Mouse (Mus musculus) midbrain, embryonic 12.5 days (tissue): ENCODE results near the gene Nkx6-2. TPM values are rescaled to one million over a fixed set of nuclear protein-coding genes. Genes with fewer than 3 reads are reported as not detected.

Experiments used
- ATAC-seq: fragments of 200-750 bp; cut with Nextera tagmentation; 2 replicates; pipeline ENCODE4 v1.8.0; 2017; ENCODE audit warnings: low read depth, moderate TSS enrichment, moderate library complexity; ENCODE audit not compliant: low FRiP score
- H3K27ac ChIP-seq: fragments of 300-500 bp; sonication (generic); replicated peaks from 2 replicates; pipeline ENCODE4 v1.5.1; 2016; ENCODE audit warnings: mild to moderate bottlenecking
- H3K27me3 ChIP-seq: fragments of 300-500 bp; sonication (generic); 2 replicates; pipeline ENCODE4 v1.6.1; 2016; ENCODE audit warnings: mild to moderate bottlenecking
- H3K36me3 ChIP-seq: fragments of 300-500 bp; sonication (generic); 2 replicates; pipeline ENCODE4 v1.6.1; 2016
- H3K4me1 ChIP-seq: fragments of 300-500 bp; sonication (generic); 2 replicates; pipeline ENCODE4 v1.6.1; 2016
- H3K4me2 ChIP-seq: fragments of 300-500 bp; sonication (generic); replicated peaks from 2 replicates; pipeline ENCODE4 v1.6.1; 2016; ENCODE audit warnings: mild to moderate bottlenecking, moderate library complexity
- H3K4me3 ChIP-seq: fragments of 300-500 bp; sonication (generic); 2 replicates; pipeline ENCODE4 v1.5.1; 2016; ENCODE audit warnings: mild to moderate bottlenecking
- H3K9ac ChIP-seq: fragments of 300-500 bp; sonication (generic); replicated peaks from 2 replicates; pipeline ENCODE4 v1.6.1; 2016; ENCODE audit warnings: mild to moderate bottlenecking, moderate library complexity
- H3K9me3 ChIP-seq: fragments of 300-500 bp; sonication (generic); 2 replicates; pipeline ENCODE4 v1.6.1; 2016; ENCODE audit warnings: mild to moderate bottlenecking
- WGBS: fragments of 180-500 bp; shearing (Covaris S2); methylation state at CpG from one replicate; pipeline ENCODE4 v1.1.7; 2016; 5-methylcytosine and 5-hydroxymethylcytosine counted together
- polyA plus RNA-seq: library from polyadenylated mRNA; unstranded; fragments of >200 nt; fragmentation: Nextera tagmentation; extraction: Ambion mirVana; gene quantifications from 2 replicates; pipeline ENCODE4 v1.2.1, GENCODE M21; 2016

Nkx6-2 gene
- polyA plus RNA-seq, 1 experiment from 2014 or later, result 27.4 TPM

- H3K27me3 ChIP-seq, result peaks cover 95% of the 10 kb centered on the region
Measured at GRCm38 (mm10) chr7:139538541-139538940, 44.1 kb downstream of the Nkx6-2 start.

GRCm38 (mm10) chr7:139537831-139538230 lies 44.8 kb downstream of the Nkx6-2 start:
- Histone ChIP-seq H3K9ac (no peak overlapping the region), H3K4me2 (no peak overlapping the region), H3K27ac (no peak overlapping the region), H3K9me3 (no peaks in the 10 kb centered on the region), H3K36me3 (no peaks in the 10 kb centered on the region), H3K4me1 (no peaks in the 10 kb centered on the region), H3K4me3 (no peak overlapping the region), H3K27me3 (peaks cover 95% of the 10 kb centered on the region)
- WGBS, result 93% methylated on average over 9 of the region's 9 CpGs
- ATAC-seq, result no peak

More at GRCm38 (mm10) chr7:139538541-139538940, 44.1 kb downstream of the Nkx6-2 start:
- 81% methylated on average over 2 of the region's 2 CpGs for WGBS
- H3K9ac ChIP-seq, result no peak overlapping the region
- no peak overlapping the region for H3K27ac ChIP-seq
- ATAC-seq, result no peak
- H3K4me2 ChIP-seq, result no peak overlapping the region
- H3K9me3 ChIP-seq, result no peaks in the 10 kb centered on the region
- H3K4me3 ChIP-seq, result no peak overlapping the region
- H3K36me3 ChIP-seq, result no peaks in the 10 kb centered on the region
- no peaks in the 10 kb centered on the region for H3K4me1 ChIP-seq

GRCm38 (mm10) chr7:139536831-139537230 lies 45.8 kb downstream of the Nkx6-2 start:
- no peaks in the 10 kb centered on the region for H3K9me3 ChIP-seq
- H3K4me2 ChIP-seq, result no peak overlapping the region
- no peak overlapping the region for H3K9ac ChIP-seq
- no peaks in the 10 kb centered on the region for H3K4me1 ChIP-seq
- H3K36me3 ChIP-seq, result no peaks in the 10 kb centered on the region
- no peak for ATAC-seq
- H3K4me3 ChIP-seq, result no peak overlapping the region
- no peak overlapping the region for H3K27ac ChIP-seq
- H3K27me3 ChIP-seq, result peaks cover 97% of the 10 kb centered on the region
- 91% methylated on average over 2 of the region's 2 CpGs for WGBS

- no peaks in the 10 kb centered on the region for H3K36me3 ChIP-seq
- ATAC-seq, result no peak
Measured at GRCm38 (mm10) chr7:139536331-139536730, 46.3 kb downstream of the Nkx6-2 start.

GRCm38 (mm10) chr7:139531428-139531801 lies 51.2 kb downstream of the Nkx6-2 start:
- 69% methylated on average over 4 of the region's 4 CpGs for WGBS
- H3K4me1 ChIP-seq, result peaks cover 31% of the 10 kb centered on the region
- no peak overlapping the region for H3K9ac ChIP-seq
- H3K36me3 ChIP-seq, result no peaks in the 10 kb centered on the region
- H3K27ac ChIP-seq, result peak overlapping the region; percentile 42; the same call in 1 of the 2 replicates
- no peak for ATAC-seq
- no peak overlapping the region for H3K4me2 ChIP-seq
- H3K4me3 ChIP-seq, result no peak overlapping the region
- H3K27me3 ChIP-seq, result peaks cover 94% of the 10 kb centered on the region
- no peaks in the 10 kb centered on the region for H3K9me3 ChIP-seq

More at GRCm38 (mm10) chr7:139536331-139536730, 46.3 kb downstream of the Nkx6-2 start:
- no peak overlapping the region for H3K27ac ChIP-seq
- H3K4me2 ChIP-seq, result no peak overlapping the region
- no peaks in the 10 kb centered on the region for H3K9me3 ChIP-seq
- WGBS, result 79% methylated on average over 5 of the region's 5 CpGs
- peaks cover 2% of the 10 kb centered on the region for H3K4me1 ChIP-seq
- peaks cover 97% of the 10 kb centered on the region for H3K27me3 ChIP-seq
- H3K9ac ChIP-seq, result no peak overlapping the region
- H3K4me3 ChIP-seq, result no peak overlapping the region

GRCm38 (mm10) chr7:139530591-139531427 lies 51.8 kb downstream of the Nkx6-2 start:
- Histone ChIP-seq H3K36me3 (0 out of 2 replicates have a peak, but pooled peaks cover 3% of the 10 kb centered on the region), H3K4me1 (peaks cover 31% of the 10 kb centered on the region), H3K4me2 (no peak overlapping the region), H3K9me3 (no peaks in the 10 kb centered on the region), H3K9ac (no peak overlapping the region), H3K27me3 (peaks cover 94% of the 10 kb centered on the region), H3K4me3 (no peak overlapping the region), H3K27ac (peak overlapping the region; percentile 42)
- ATAC-seq, result peak; percentile 42; the same call in 1 of the 2 replicates
- WGBS, result 39% methylated on average over 16 of the region's 16 CpGs

Other genes with a start within 250 kb of the Nkx6-2 start
- 22.5 and 24.8 TPM in 2 replicates for gene Inpp5a, start 193.7 kb downstream of the Nkx6-2 start, polyA plus RNA-seq
- gene Cfap46, start 101.0 kb upstream of the Nkx6-2 start, polyA plus RNA-seq, result 0.67 and 0.78 TPM in 2 replicates